Mouse (Mus musculus) small intestine, adult 2 months (tissue): Measurements from ENCODE around the gene Tspan2. TPM values are rescaled to one million over a fixed set of nuclear protein-coding genes. Genes with fewer than 3 reads are reported as not detected.

Source experiments
- H3K27ac ChIP-seq: fragments of 200-500 bp; 2 replicates; pipeline ENCODE4 v1.5.1; 2012; ENCODE audit warnings: low read depth, low read length, control low read depth, inconsistent platforms; ENCODE audit not compliant: insufficient read depth
- H3K27me3 ChIP-seq: fragments of 200-500 bp; 2 replicates; pipeline ENCODE4 v1.6.1; 2012; ENCODE audit warnings: mild to moderate bottlenecking, moderate library complexity, low read length, inconsistent platforms; ENCODE audit not compliant: control insufficient read depth, insufficient read depth
- H3K36me3 ChIP-seq: fragments of 200-500 bp; 2 replicates; pipeline ENCODE4 v1.6.1; 2012; ENCODE audit warnings: mild to moderate bottlenecking, low read length, control low read depth, inconsistent platforms; ENCODE audit not compliant: control insufficient read depth, insufficient read depth
- H3K4me1 ChIP-seq: fragments of 200-500 bp; 2 replicates; pipeline ENCODE4 v1.6.1; 2012; ENCODE audit warnings: low read length, inconsistent platforms, mixed read lengths; ENCODE audit not compliant: control insufficient read depth, insufficient read depth, insufficient read length
- H3K4me3 ChIP-seq: fragments of 200-500 bp; 2 replicates; pipeline ENCODE4 v1.5.1; 2012; ENCODE audit warnings: low read depth, mild to moderate bottlenecking, control low read depth, inconsistent platforms, low read length, moderate library complexity
- CTCF ChIP-seq: fragments of 200-500 bp; IDR thresholded peaks from 2 replicates; pipeline ENCODE4 v1.5.1; 2012; ENCODE audit warnings: low read depth, mild to moderate bottlenecking, control low read depth, inconsistent platforms, low read length, moderate library complexity, mixed read lengths; ENCODE audit not compliant: insufficient replicate concordance, insufficient read length; ENCODE audit errors: extremely low read depth
- POLR2A ChIP-seq: fragments of 200-500 bp; IDR thresholded peaks from 2 replicates; pipeline ENCODE4 v1.6.1; 2012; ENCODE audit warnings: low read depth, mild to moderate bottlenecking, control low read depth, inconsistent platforms, low read length, moderate library complexity
- WGBS: fragments of 180-500 bp; shearing (Covaris S2); methylation state at CpG from one replicate; pipeline ENCODE4 v1.1.7; 2018; 5-methylcytosine and 5-hydroxymethylcytosine counted together
- polyA plus RNA-seq: library from polyadenylated mRNA; depleted of rRNA; stranded (reverse); fragments of >200 nt; gene quantifications from 2 replicates; pipeline ENCODE4 v1.2.3, GENCODE M21; 2012

Gene Tspan2
- polyA plus RNA-seq, 1 experiment: 0.86 TPM

- WGBS: 14% methylated on average over 6 of the region's 6 CpGs
- H3K4me1 ChIP-seq: no peaks in the 10 kb centered on the region
- no peak for TF ChIP-seq CTCF
- no peak for TF ChIP-seq POLR2A
- peak overlapping the region; percentile 16; the same call in 1 of the 2 replicates for H3K27ac ChIP-seq
- H3K27me3 ChIP-seq: no peaks in the 10 kb centered on the region
- H3K36me3 ChIP-seq: no peaks in the 10 kb centered on the region
- no peak overlapping the region for H3K4me3 ChIP-seq
These were observed 10.3 kb upstream of the Tspan2 start for GRCm38 (mm10) chr3:102723841-102724570.

- H3K4me3 ChIP-seq: no peak overlapping the region
- H3K36me3 ChIP-seq: no peaks in the 10 kb centered on the region
- H3K27ac ChIP-seq: no peak overlapping the region
- 65% methylated on average over 7 of the region's 7 CpGs for WGBS
- no peaks in the 10 kb centered on the region for H3K4me1 ChIP-seq
- TF ChIP-seq POLR2A (no peak), CTCF (no peak)
- H3K27me3 ChIP-seq: no peaks in the 10 kb centered on the region
These were observed 9.4 kb upstream of the Tspan2 start for GRCm38 (mm10) chr3:102724798-102725459.

GRCm38 (mm10) chr3:102729416-102729815, 4.9 kb upstream of the Tspan2 start:
- H3K27ac ChIP-seq: no peak overlapping the region
- 38% methylated on average over 5 of the region's 5 CpGs for WGBS
- no peak for TF ChIP-seq CTCF
- no peak for TF ChIP-seq POLR2A
- no peak overlapping the region for H3K4me3 ChIP-seq
- peaks cover 4% of the 10 kb centered on the region; the same call in 1 of the 2 replicates for H3K27me3 ChIP-seq
- peaks cover 3% of the 10 kb centered on the region; the same call in 1 of the 2 replicates for H3K4me1 ChIP-seq
- H3K36me3 ChIP-seq: no peaks in the 10 kb centered on the region

GRCm38 (mm10) chr3:102731112-102731511, 3.2 kb upstream of the Tspan2 start:
- Histone ChIP-seq H3K36me3 (no peaks in the 10 kb centered on the region), H3K27ac (no peak overlapping the region), H3K4me1 (peaks cover 3% of the 10 kb centered on the region; the same call in 1 of the 2 replicates), H3K4me3 (no peak overlapping the region), H3K27me3 (peaks cover 14% of the 10 kb centered on the region; the same call in 1 of the 2 replicates)
- TF ChIP-seq POLR2A: no peak
- 59% methylated on average over 3 of the region's 3 CpGs for WGBS

- Histone ChIP-seq H3K27ac (no peak overlapping the region), H3K27me3 (peaks cover 14% of the 10 kb centered on the region; the same call in 1 of the 2 replicates), H3K36me3 (no peaks in the 10 kb centered on the region), H3K4me3 (no peak overlapping the region), H3K4me1 (peaks cover 3% of the 10 kb centered on the region; the same call in 1 of the 2 replicates)
- 81% methylated on average over 4 of the region's 4 CpGs for WGBS
- no peak for TF ChIP-seq CTCF
- TF ChIP-seq POLR2A: no peak
These were observed 1.7 kb upstream of the Tspan2 start for GRCm38 (mm10) chr3:102732619-102733018.

- TF ChIP-seq CTCF (no peak), POLR2A (no peak)
- Histone ChIP-seq H3K36me3 (no peaks in the 10 kb centered on the region), H3K4me1 (peaks cover 3% of the 10 kb centered on the region; the same call in 1 of the 2 replicates), H3K27ac (no peak overlapping the region), H3K4me3 (no peak overlapping the region), H3K27me3 (peaks cover 14% of the 10 kb centered on the region; the same call in 1 of the 2 replicates)
- 83% methylated on average over 3 of the region's 3 CpGs for WGBS
These were observed 1.3 kb upstream of the Tspan2 start for GRCm38 (mm10) chr3:102733050-102733449.

- H3K27ac ChIP-seq: peak overlapping the region; percentile 56
- WGBS: 57% methylated on average over 6 of the region's 6 CpGs
- peak overlapping the region; percentile 60; the same call in 1 of the 2 replicates for H3K4me3 ChIP-seq
These were observed 405 bp upstream of the Tspan2 start for GRCm38 (mm10) chr3:102733936-102734312.

More at GRCm38 (mm10) chr3:102733936-102734312, 405 bp upstream of the Tspan2 start:
- TF ChIP-seq CTCF (no peak), POLR2A (no peak)
- no peaks in the 10 kb centered on the region for H3K36me3 ChIP-seq
- peaks cover 14% of the 10 kb centered on the region; the same call in 1 of the 2 replicates for H3K27me3 ChIP-seq
- H3K4me1 ChIP-seq: peaks cover 3% of the 10 kb centered on the region; the same call in 1 of the 2 replicates
